Mouse (Mus musculus) testis, adult 2 months (tissue): ENCODE measurements around the gene Lpar1. TPM values are rescaled to one million over a fixed set of nuclear protein-coding genes. Genes with fewer than 3 reads are reported as not detected.

ENCODE experiments used
- H3K27ac ChIP-seq: fragments of 200-500 bp; 2 replicates; pipeline ENCODE4 v1.5.1; 2012; ENCODE audit warnings: low read depth, low read length; ENCODE audit not compliant: control insufficient read depth, insufficient read depth
- H3K27me3 ChIP-seq: fragments of 200-500 bp; 2 replicates; pipeline ENCODE4 v1.6.1; 2012; ENCODE audit warnings: mild to moderate bottlenecking, low read length, moderate library complexity; ENCODE audit not compliant: control insufficient read depth, insufficient read depth
- H3K36me3 ChIP-seq: fragments of 200-500 bp; 2 replicates; pipeline ENCODE4 v1.6.1; 2012; ENCODE audit warnings: mild to moderate bottlenecking, low read length; ENCODE audit not compliant: control insufficient read depth, insufficient read depth
- H3K4me1 ChIP-seq: fragments of 200-500 bp; 2 replicates; pipeline ENCODE4 v1.6.1; 2012; ENCODE audit warnings: low read length; ENCODE audit not compliant: control insufficient read depth, insufficient read depth
- H3K4me3 ChIP-seq: fragments of 200-500 bp; 2 replicates; pipeline ENCODE4 v1.5.1; 2012; ENCODE audit warnings: low read depth, mild to moderate bottlenecking, low read length, moderate library complexity, mixed read lengths; ENCODE audit not compliant: control insufficient read depth
- CTCF ChIP-seq: fragments of 200-500 bp; IDR thresholded peaks from 2 replicates; pipeline ENCODE4 v1.5.1; 2012; ENCODE audit warnings: low read depth, mild to moderate bottlenecking, inconsistent platforms, low read length, moderate library complexity; ENCODE audit not compliant: control insufficient read depth, insufficient read depth, insufficient replicate concordance
- POLR2A ChIP-seq: fragments of 200-500 bp; IDR thresholded peaks from 2 replicates; pipeline ENCODE4 v1.6.1; 2012; ENCODE audit warnings: low read depth, mild to moderate bottlenecking, inconsistent platforms, low read length, moderate library complexity; ENCODE audit not compliant: control insufficient read depth
- polyA plus RNA-seq: library from polyadenylated mRNA; depleted of rRNA; stranded (reverse); fragments of >200 nt; gene quantifications from 2 replicates; pipeline ENCODE4 v1.2.3, GENCODE M21; 2012

The Lpar1 gene
- polyA plus RNA-seq, 1 experiment: 43.6 TPM

GRCm38 (mm10) chr4:58448825-58449224 is 104.9 kb downstream of the Lpar1 start:
- Histone ChIP-seq H3K4me3 (no peak overlapping the region), H3K36me3 (no peaks in the 10 kb centered on the region), H3K4me1 (no peaks in the 10 kb centered on the region), H3K27ac (no peak overlapping the region), H3K27me3 (no peaks in the 10 kb centered on the region)
- TF ChIP-seq POLR2A: no peak
- TF ChIP-seq CTCF: no peak

GRCm38 (mm10) chr4:58447841-58448240 is 105.9 kb downstream of the Lpar1 start:
- TF ChIP-seq POLR2A (no peak), CTCF (no peak)
- no peaks in the 10 kb centered on the region for H3K4me1 ChIP-seq
- no peaks in the 10 kb centered on the region for H3K27me3 ChIP-seq
- H3K27ac ChIP-seq: peak overlapping the region; percentile 25; the same call in 1 of the 2 replicates
- no peak overlapping the region for H3K4me3 ChIP-seq
- no peaks in the 10 kb centered on the region for H3K36me3 ChIP-seq

- Histone ChIP-seq H3K36me3 (no peaks in the 10 kb centered on the region), H3K27me3 (no peaks in the 10 kb centered on the region), H3K4me3 (no peak overlapping the region), H3K27ac (no peak overlapping the region), H3K4me1 (no peaks in the 10 kb centered on the region)
- no peak for TF ChIP-seq POLR2A
- no peak for TF ChIP-seq CTCF
Observed at GRCm38 (mm10) chr4:58445846-58446245, 107.9 kb downstream of the Lpar1 start.

- Histone ChIP-seq H3K27me3 (no peaks in the 10 kb centered on the region), H3K27ac (peak overlapping the region; percentile 58; the same call in 1 of the 2 replicates), H3K4me1 (peaks cover 2% of the 10 kb centered on the region; the same call in 1 of the 2 replicates), H3K36me3 (no peaks in the 10 kb centered on the region), H3K4me3 (no peak overlapping the region)
- TF ChIP-seq POLR2A (no peak), CTCF (no peak)
Observed at GRCm38 (mm10) chr4:58442338-58442737, 111.4 kb downstream of the Lpar1 start.

GRCm38 (mm10) chr4:58438654-58439053 is 115.0 kb downstream of the Lpar1 start:
- no peaks in the 10 kb centered on the region for H3K36me3 ChIP-seq
- no peak for TF ChIP-seq POLR2A
- no peak for TF ChIP-seq CTCF
- peaks cover 2% of the 10 kb centered on the region; the same call in 1 of the 2 replicates for H3K4me1 ChIP-seq
- H3K4me3 ChIP-seq: no peak overlapping the region
- no peaks in the 10 kb centered on the region for H3K27me3 ChIP-seq
- H3K27ac ChIP-seq: no peak overlapping the region

- H3K4me1 ChIP-seq: peaks cover 2% of the 10 kb centered on the region; the same call in 1 of the 2 replicates
- no peak overlapping the region for H3K27ac ChIP-seq
- no peaks in the 10 kb centered on the region for H3K36me3 ChIP-seq
- H3K4me3 ChIP-seq: no peak overlapping the region
- no peaks in the 10 kb centered on the region for H3K27me3 ChIP-seq
- TF ChIP-seq POLR2A (no peak), CTCF (peak; percentile 61; the same call in 1 of the 2 replicates)
Observed at GRCm38 (mm10) chr4:58437271-58437670, 116.4 kb downstream of the Lpar1 start.

GRCm38 (mm10) chr4:58423276-58423930 is 130.3 kb downstream of the Lpar1 start:
- H3K4me3 ChIP-seq: no peak overlapping the region
- TF ChIP-seq CTCF (no peak), POLR2A (no peak)
- no peaks in the 10 kb centered on the region for H3K36me3 ChIP-seq
- H3K27me3 ChIP-seq: no peaks in the 10 kb centered on the region
- no peaks in the 10 kb centered on the region for H3K4me1 ChIP-seq
- no peak overlapping the region for H3K27ac ChIP-seq
